Mouse (Mus musculus) bone marrow, adult 2 months (tissue): ENCODE results near the gene Lpin1. TPM values are rescaled to one million over a fixed set of nuclear protein-coding genes. Genes with fewer than 3 reads are reported as not detected.

ENCODE experiments used
- H3K27ac ChIP-seq: fragments of 200-500 bp; 2 replicates; pipeline ENCODE4 v1.5.1; 2012; ENCODE audit warnings: low read depth, mild to moderate bottlenecking, control low read depth, inconsistent platforms, low read length; ENCODE audit not compliant: control insufficient read depth, poor library complexity, insufficient read depth
- H3K4me1 ChIP-seq: fragments of 200-500 bp; 2 replicates; pipeline ENCODE4 v1.6.1; 2011; ENCODE audit warnings: low read length; ENCODE audit not compliant: control insufficient read depth, insufficient read depth
- H3K4me3 ChIP-seq: fragments of 200-500 bp; replicated peaks from 2 replicates; pipeline ENCODE3; 2011; ENCODE audit warnings: mild to moderate bottlenecking, low read depth, low read length, control low read depth; ENCODE audit not compliant: control insufficient read depth
- CTCF ChIP-seq: fragments of 200-500 bp; IDR thresholded peaks from 2 replicates; pipeline ENCODE4 v1.5.1; 2011; ENCODE audit warnings: low read length, control low read depth; ENCODE audit not compliant: control insufficient read depth, insufficient read depth
- POLR2A ChIP-seq: fragments of 200-500 bp; IDR thresholded peaks from 2 replicates; pipeline ENCODE4 v1.6.1; 2011; ENCODE audit warnings: low read depth, mild to moderate bottlenecking, control low read depth, low read length, borderline replicate concordance; ENCODE audit not compliant: control insufficient read depth
- WGBS: fragments of 180-500 bp; shearing (Covaris S2); methylation state at CpG from one replicate; pipeline ENCODE4 v1.1.7; 2018; 5-methylcytosine and 5-hydroxymethylcytosine counted together
- polyA plus RNA-seq: library from polyadenylated mRNA; stranded (reverse); fragments of >200 nt; gene quantifications from 2 replicates; pipeline ENCODE4 v1.2.4, GENCODE M21; 2011; ENCODE audit warnings: low replicate concordance; ENCODE audit not compliant: missing spikeins, insufficient read depth, insufficient read length

The Lpin1 gene
- polyA plus RNA-seq, 1 experiment, result 14.8 TPM

- no peak for TF ChIP-seq CTCF
- no peak for TF ChIP-seq POLR2A
- Histone ChIP-seq H3K4me1 (no peaks in the 10 kb centered on the region), H3K27ac (no peak overlapping the region), H3K4me3 (no peak overlapping the region)
- WGBS, result 66% methylated on average over 8 of the region's 8 CpGs
Measured at GRCm38 (mm10) chr12:16562181-16562580, 48.6 kb downstream of the Lpin1 start.

GRCm38 (mm10) chr12:16557271-16557670 lies 53.5 kb downstream of the Lpin1 start:
- TF ChIP-seq POLR2A (no peak), CTCF (no peak)

GRCm38 (mm10) chr12:16554171-16554570 lies 56.6 kb downstream of the Lpin1 start:
- Histone ChIP-seq H3K4me1 (no peaks in the 10 kb centered on the region; the same call in 1 of the 2 replicates), H3K4me3 (no peak overlapping the region), H3K27ac (no peak overlapping the region)
- 88% methylated on average over 8 of the region's 8 CpGs for WGBS
- TF ChIP-seq POLR2A (no peak), CTCF (no peak)

More at GRCm38 (mm10) chr12:16557271-16557670, 53.5 kb downstream of the Lpin1 start:
- 77% methylated on average over 4 of the region's 4 CpGs for WGBS
- Histone ChIP-seq H3K4me1 (no peaks in the 10 kb centered on the region; the same call in 1 of the 2 replicates), H3K27ac (no peak overlapping the region), H3K4me3 (no peak overlapping the region)

- 91% methylated on average over 13 of the region's 13 CpGs for WGBS
- Histone ChIP-seq H3K4me1 (no peaks in the 10 kb centered on the region; the same call in 1 of the 2 replicates), H3K27ac (no peak overlapping the region), H3K4me3 (no peak overlapping the region)
- no peak for TF ChIP-seq POLR2A
- TF ChIP-seq CTCF, result no peak
Measured at GRCm38 (mm10) chr12:16552108-16552771, 58.5 kb downstream of the Lpin1 start.

- TF ChIP-seq CTCF, result no peak
- TF ChIP-seq POLR2A, result no peak
- Histone ChIP-seq H3K4me1 (no peaks in the 10 kb centered on the region; the same call in 1 of the 2 replicates), H3K27ac (no peak overlapping the region), H3K4me3 (no peak overlapping the region)
- 92% methylated on average over 12 of the region's 12 CpGs for WGBS
Measured at GRCm38 (mm10) chr12:16550983-16551454, 59.7 kb downstream of the Lpin1 start.

GRCm38 (mm10) chr12:16548824-16549375 lies 61.9 kb downstream of the Lpin1 start:
- WGBS, result 92% methylated on average over 12 of the region's 12 CpGs

GRCm38 (mm10) chr12:16541606-16542005 lies 69.2 kb downstream of the Lpin1 start:
- no peak overlapping the region for H3K27ac ChIP-seq
- WGBS, result 86% methylated on average over 5 of the region's 5 CpGs

More at GRCm38 (mm10) chr12:16548824-16549375, 61.9 kb downstream of the Lpin1 start:
- H3K4me3 ChIP-seq, result no peak overlapping the region
- H3K27ac ChIP-seq, result no peak overlapping the region
- TF ChIP-seq POLR2A (no peak), CTCF (no peak)
- no peaks in the 10 kb centered on the region for H3K4me1 ChIP-seq

GRCm38 (mm10) chr12:16540712-16541111 lies 70.1 kb downstream of the Lpin1 start:
- H3K4me1 ChIP-seq, result no peaks in the 10 kb centered on the region; the same call in 1 of the 2 replicates
- TF ChIP-seq CTCF, result no peak
- no peak for TF ChIP-seq POLR2A
- H3K4me3 ChIP-seq, result no peak overlapping the region
- 90% methylated on average over 8 of the region's 8 CpGs for WGBS
- no peak overlapping the region for H3K27ac ChIP-seq

More at GRCm38 (mm10) chr12:16541606-16542005, 69.2 kb downstream of the Lpin1 start:
- Histone ChIP-seq H3K4me3 (no peak overlapping the region), H3K4me1 (no peaks in the 10 kb centered on the region; the same call in 1 of the 2 replicates)
- TF ChIP-seq CTCF (no peak), POLR2A (no peak)
